In the genomic region with DNA sequence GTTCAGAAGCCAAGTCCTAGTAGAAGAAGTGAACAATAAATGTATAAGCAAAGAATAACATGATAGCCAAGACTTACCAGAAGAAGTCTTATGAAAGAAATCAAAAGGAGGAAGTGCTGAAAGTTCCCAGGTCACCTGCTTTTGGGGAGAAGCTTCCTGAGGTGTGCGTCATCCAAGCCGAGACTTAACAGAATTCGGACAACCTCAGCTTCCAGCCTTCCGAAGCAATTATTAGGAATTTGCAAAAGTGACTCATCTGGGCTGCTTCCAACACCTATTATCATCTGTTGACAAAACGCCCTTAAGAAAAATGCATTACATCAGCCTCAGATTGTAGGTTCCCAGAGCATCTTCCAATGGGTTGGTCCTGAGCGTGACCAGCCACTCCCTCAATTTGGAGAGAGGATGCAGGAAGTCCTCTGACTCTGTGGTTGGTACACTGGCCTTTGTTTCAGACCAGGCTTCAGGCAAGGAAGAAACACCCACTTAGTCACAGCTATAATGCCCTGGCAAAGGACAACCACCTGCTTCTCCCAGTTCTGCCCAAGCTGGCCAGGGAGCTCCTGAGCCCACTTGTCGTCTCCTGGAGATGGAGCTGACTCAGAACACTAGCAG, we compare ENCODE assay signal across 8 mouse cellular contexts. TPM values are rescaled to one million over a fixed set of nuclear protein-coding genes. Genes with fewer than 3 reads are reported as not detected.
DNase-seq lines count a peak whose midpoint lies in the region; ATAC-seq and TF ChIP-seq lines count a peak whose summit lies in the region.

No protein-coding gene starts in this region.

- peaks cover 4% of the 10 kb centered on the region for H3K4me1 ChIP-seq in forebrain, postnatal 0 days (ENCODE audit: insufficient read depth)
- peaks cover 3% of the 10 kb centered on the region; the same call in 1 of the 2 replicates for H3K4me1 ChIP-seq in forebrain, embryonic 16.5 days (replicated peaks; ENCODE audit: control insufficient read depth, insufficient read depth, low read length)
- H3K4me1 ChIP-seq in embryonic fibroblast, embryonic 13.5 days (ENCODE audit: control insufficient read depth, insufficient read depth, low read length) = peaks cover 14% of the 10 kb centered on the region
- H3K4me1 ChIP-seq in intestine, embryonic 14.5 days (replicated peaks; ENCODE audit: control insufficient read depth, insufficient read depth, low read length) = peaks cover 11% of the 10 kb centered on the region
- H3K4me1 ChIP-seq in megakaryocyte, embryonic 14.5 days = peaks cover 29% of the 10 kb centered on the region
- no peaks in the 10 kb centered on the region for H3K4me1 ChIP-seq in forebrain, embryonic 13.5 days
- no peaks in the 10 kb centered on the region for H3K4me1 ChIP-seq in midbrain, embryonic 10.5 days

- H3K4me2 ChIP-seq in forebrain, postnatal 0 days (ENCODE audit: low read depth) = no peak overlapping the region
- H3K4me2 ChIP-seq in forebrain, embryonic 16.5 days (ENCODE audit: low read length) = no peak overlapping the region
- H3K4me2 ChIP-seq in intestine, embryonic 14.5 days (ENCODE audit: low read length) = no peak overlapping the region
- H3K4me2 ChIP-seq in forebrain, embryonic 13.5 days = no peak overlapping the region

- H3K27me3 ChIP-seq in forebrain, postnatal 0 days (ENCODE audit: insufficient read depth, low read length) = no peaks in the 10 kb centered on the region
- H3K27me3 ChIP-seq in forebrain, embryonic 16.5 days (replicated peaks; ENCODE audit: control insufficient read depth, insufficient read depth, low read length) = no peaks in the 10 kb centered on the region
- H3K27me3 ChIP-seq in intestine, embryonic 14.5 days (replicated peaks; ENCODE audit: control insufficient read depth, insufficient read depth, low read length) = no peaks in the 10 kb centered on the region
- peaks cover 10% of the 10 kb centered on the region for H3K27me3 ChIP-seq in megakaryocyte, embryonic 14.5 days (replicated peaks)
- no peaks in the 10 kb centered on the region for H3K27me3 ChIP-seq in forebrain, embryonic 13.5 days
- no peaks in the 10 kb centered on the region for H3K27me3 ChIP-seq in midbrain, embryonic 10.5 days (ENCODE audit: low read depth, poor library complexity, severe bottlenecking)

- ATAC-seq in forebrain, postnatal 0 days = no peak
- no peak for ATAC-seq in forebrain, embryonic 16.5 days
- no peak for ATAC-seq in intestine, embryonic 14.5 days (replicated peaks; ENCODE audit: low FRiP score, low TSS enrichment, low read depth)
- no peak for ATAC-seq in forebrain, embryonic 13.5 days

- no peaks in the 10 kb centered on the region for H3K9me3 ChIP-seq in forebrain, postnatal 0 days (ENCODE audit: low read length)
- no peaks in the 10 kb centered on the region for H3K9me3 ChIP-seq in forebrain, embryonic 16.5 days (ENCODE audit: control insufficient read depth, low read length)
- H3K9me3 ChIP-seq in intestine, embryonic 14.5 days (ENCODE audit: control insufficient read depth, low read length) = no peaks in the 10 kb centered on the region
- no peaks in the 10 kb centered on the region for H3K9me3 ChIP-seq in megakaryocyte, embryonic 14.5 days
- no peaks in the 10 kb centered on the region for H3K9me3 ChIP-seq in forebrain, embryonic 13.5 days (replicated peaks)
- no peaks in the 10 kb centered on the region for H3K9me3 ChIP-seq in midbrain, embryonic 10.5 days (replicated peaks)

- no peak overlapping the region for H3K4me3 ChIP-seq in forebrain, postnatal 0 days (ENCODE audit: low read depth, low read length)
- H3K4me3 ChIP-seq in forebrain, embryonic 16.5 days (replicated peaks; ENCODE audit: low read length) = no peak overlapping the region
- H3K4me3 ChIP-seq in embryonic fibroblast, embryonic 13.5 days (ENCODE audit: insufficient read depth, low read length) = no peak overlapping the region
- H3K4me3 ChIP-seq in intestine, embryonic 14.5 days (ENCODE audit: low read depth, low read length) = no peak overlapping the region
- H3K4me3 ChIP-seq in megakaryocyte, embryonic 14.5 days (replicated peaks) = peak overlapping the region; percentile 82
- H3K4me3 ChIP-seq in forebrain, embryonic 13.5 days = no peak overlapping the region
- H3K4me3 ChIP-seq in midbrain, embryonic 10.5 days = no peak overlapping the region

- DNase-seq in forebrain, postnatal 0 days = no peak
- no peak for DNase-seq in intestine, embryonic 14.5 days (ENCODE audit: low spot score)
- DNase-seq in midbrain, embryonic 10.5 days (ENCODE audit: low spot score) = no peak
- no peak for DNase-seq in adrenal gland, postnatal 10 days

- no peak for TF ChIP-seq CTCF in forebrain, postnatal 0 days (IDR thresholded peaks at IDR 0.05; ENCODE audit: low read depth)
- TF ChIP-seq CTCF in embryonic fibroblast, embryonic 13.5 days (IDR thresholded peaks at IDR 0.05; ENCODE audit: borderline replicate concordance, insufficient read depth, low read length) = no peak

- 0 out of 2 replicates have a peak overlapping the region, but pooled peaks have one; percentile 9 for H3K27ac ChIP-seq in forebrain, postnatal 0 days (ENCODE audit: low read depth, low read length)
- H3K27ac ChIP-seq in forebrain, embryonic 16.5 days (ENCODE audit: low read length) = no peak overlapping the region
- H3K27ac ChIP-seq in embryonic fibroblast, embryonic 13.5 days (ENCODE audit: insufficient read depth, low read length) = peak overlapping the region; percentile 94
- H3K27ac ChIP-seq in intestine, embryonic 14.5 days (ENCODE audit: low read depth) = peak overlapping the region; percentile 62; the same call in 1 of the 2 replicates
- H3K27ac ChIP-seq in forebrain, embryonic 13.5 days = no peak overlapping the region
- no peak overlapping the region for H3K27ac ChIP-seq in midbrain, embryonic 10.5 days (replicated peaks)

- no peak for TF ChIP-seq POLR2A in embryonic fibroblast, embryonic 13.5 days (IDR thresholded peaks at IDR 0.05; ENCODE audit: low read depth, low read length)

- H3K9ac ChIP-seq in forebrain, postnatal 0 days = no peak overlapping the region
- no peak overlapping the region for H3K9ac ChIP-seq in forebrain, embryonic 16.5 days (replicated peaks; ENCODE audit: low read depth, low read length)
- no peak overlapping the region for H3K9ac ChIP-seq in intestine, embryonic 14.5 days (ENCODE audit: low read length)
- H3K9ac ChIP-seq in forebrain, embryonic 13.5 days = no peak overlapping the region

- WGBS in forebrain, postnatal 0 days = 74% methylated on average over 7 of the region's 7 CpGs
- 72% methylated on average over 7 of the region's 7 CpGs for WGBS in forebrain, embryonic 16.5 days
- WGBS in intestine, embryonic 14.5 days = 74% methylated on average over 7 of the region's 7 CpGs
- 87% methylated on average over 7 of the region's 7 CpGs for WGBS in forebrain, embryonic 13.5 days
- 88% methylated on average over 7 of the region's 7 CpGs for WGBS in midbrain, embryonic 10.5 days

- H3K36me3 ChIP-seq in forebrain, postnatal 0 days (ENCODE audit: insufficient read depth) = no peaks in the 10 kb centered on the region
- no peaks in the 10 kb centered on the region for H3K36me3 ChIP-seq in forebrain, embryonic 16.5 days (ENCODE audit: control insufficient read depth, insufficient read depth)
- H3K36me3 ChIP-seq in intestine, embryonic 14.5 days (ENCODE audit: control insufficient read depth, insufficient read depth, low read length) = no peaks in the 10 kb centered on the region
- no peaks in the 10 kb centered on the region for H3K36me3 ChIP-seq in megakaryocyte, embryonic 14.5 days (replicated peaks; ENCODE audit: low read length)
- H3K36me3 ChIP-seq in forebrain, embryonic 13.5 days (ENCODE audit: poor library complexity, severe bottlenecking) = no peaks in the 10 kb centered on the region
- no peaks in the 10 kb centered on the region for H3K36me3 ChIP-seq in midbrain, embryonic 10.5 days

RNA-seq across cellular contexts. Expression of a gene that starts 15.8 kb away (rescaled TPM):
- total RNA-seq in forebrain, postnatal 0 days (2014; rRNA removed) = 64.9 and 75.5 TPM in 2 replicates
- polyA plus RNA-seq in forebrain, postnatal 0 days (2015; fragmentation: Nextera tagmentation; extraction: Ambion mirVana) = 84.9 and 101 TPM in 2 replicates
- 83.3 and 101 TPM in 2 replicates for polyA plus RNA-seq in forebrain, embryonic 16.5 days (2015; fragmentation: Nextera tagmentation; extraction: Ambion mirVana)
- 51.5 and 57.0 TPM in 2 replicates for polyA plus RNA-seq in embryonic fibroblast, embryonic 13.5 days (2011; ENCODE audit: insufficient read length, low read depth, missing spikeins)
- 85.2 and 85.9 TPM in 2 replicates for polyA plus RNA-seq in intestine, embryonic 14.5 days (2014; fragmentation: Nextera tagmentation; extraction: Ambion mirVana)
- 50.5 and 165 TPM in 2 replicates for polyA plus RNA-seq in megakaryocyte, embryonic 14.5 days (2012; ENCODE audit: insufficient read depth, low replicate concordance)
- 91.9 and 95.2 TPM in 2 replicates for polyA plus RNA-seq in forebrain, embryonic 13.5 days (2015; fragmentation: Nextera tagmentation; extraction: Ambion mirVana)
- polyA plus RNA-seq in midbrain, embryonic 10.5 days (2016; fragmentation: Nextera tagmentation; extraction: Ambion mirVana) = 96.7 and 101 TPM in 2 replicates
- 10 to 100 TPM; 82.3 to 87.5 TPM for total RNA-seq in adrenal gland, postnatal 10 days (2021)

RNA-seq across cellular contexts. Expression of a gene that starts 23.8 kb away (rescaled TPM):
- total RNA-seq in forebrain, postnatal 0 days (2014; rRNA removed) = 81.9 and 84.2 TPM in 2 replicates
- 179 and 215 TPM in 2 replicates for polyA plus RNA-seq in forebrain, postnatal 0 days (2015; fragmentation: Nextera tagmentation; extraction: Ambion mirVana)
- 63.1 and 94.4 TPM in 2 replicates for polyA plus RNA-seq in forebrain, embryonic 16.5 days (2015; fragmentation: Nextera tagmentation; extraction: Ambion mirVana)
- 6.8 and 34.4 TPM in 2 replicates for polyA plus RNA-seq in embryonic fibroblast, embryonic 13.5 days (2011; ENCODE audit: insufficient read length, low read depth, missing spikeins)
- polyA plus RNA-seq in intestine, embryonic 14.5 days (2014; fragmentation: Nextera tagmentation; extraction: Ambion mirVana) = 0.49 and 0.67 TPM in 2 replicates
- not detected in 2 replicates for polyA plus RNA-seq in megakaryocyte, embryonic 14.5 days (2012; ENCODE audit: insufficient read depth, low replicate concordance)
- polyA plus RNA-seq in forebrain, embryonic 13.5 days (2015; fragmentation: Nextera tagmentation; extraction: Ambion mirVana) = 28.0 and 32.5 TPM in 2 replicates
- 17.4 and 29.0 TPM in 2 replicates for polyA plus RNA-seq in midbrain, embryonic 10.5 days (2016; fragmentation: Nextera tagmentation; extraction: Ambion mirVana)
- total RNA-seq in adrenal gland, postnatal 10 days (2021) = 1 to 10 TPM; 2.6 to 4.0 TPM

Comparison
In these comparisons a context has a peak if more than half of its experiments do, and no peak if none do; other contexts are left out.
1. H3K27ac ChIP-seq: peak in forebrain, postnatal 0 days (single experiment), embryonic fibroblast, embryonic 13.5 days (single experiment) and intestine, embryonic 14.5 days (single experiment); none in forebrain, embryonic 16.5 days (single experiment), forebrain, embryonic 13.5 days (single experiment) and midbrain, embryonic 10.5 days (single experiment).